Mouse (Mus musculus): ENCODE data around the gene Zfr2.
"Not testable (repeated sequence)": the region's sequence is repeated elsewhere in the genome, so short reads cannot be mapped to it uniquely, and the experiment has no call there.

Gene Zfr2

GRCm38 (mm10) chr10:81202978-81203720, 29.8 kb upstream of the Zfr2 start:
- in situ Hi-C loops (cut with MboI, MseI), result no loop called here

DNA sequence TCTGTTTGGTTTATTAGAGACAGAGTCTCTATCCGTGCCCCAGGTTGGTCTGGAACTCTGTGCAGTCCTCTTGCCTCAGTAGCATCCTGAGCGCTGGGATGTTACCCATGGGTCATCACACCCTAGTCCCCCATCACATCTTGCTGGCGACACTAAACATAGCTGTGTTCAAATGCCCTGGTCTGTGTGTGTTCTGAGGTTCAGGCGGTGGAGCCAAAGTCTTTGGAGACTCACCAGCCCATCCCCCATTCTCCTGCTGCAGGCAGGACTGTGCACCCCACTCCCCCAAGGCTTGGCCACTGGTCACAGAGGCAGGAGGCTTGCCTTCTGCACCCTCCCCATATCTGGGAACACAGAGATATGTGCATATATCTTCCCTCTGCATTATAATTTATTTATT, 28.8 kb upstream of the Zfr2 start:
- in situ Hi-C loops (cut with MboI, MseI), result no loop called here

DNA sequence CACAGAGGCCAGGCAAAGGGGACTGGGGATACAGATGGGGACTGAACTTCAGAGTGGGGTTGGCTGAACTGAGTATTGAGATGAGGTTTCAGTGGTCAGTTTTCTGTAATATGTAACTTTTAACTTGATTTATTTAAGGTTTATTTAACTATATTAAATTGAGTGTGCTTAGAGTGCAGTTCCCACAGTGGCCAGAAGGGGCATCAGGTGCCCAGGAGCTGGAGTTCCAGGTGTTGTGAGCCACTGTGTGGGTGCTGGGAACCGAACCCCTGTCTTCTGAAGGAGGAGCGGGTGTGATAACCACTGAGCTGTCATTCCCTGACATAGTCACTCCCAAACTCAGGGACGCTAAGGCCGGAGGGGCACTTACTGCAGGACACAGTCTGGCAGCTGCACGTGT, 22.8 kb upstream of the Zfr2 start:
- in situ Hi-C loops (cut with MboI, MseI), result no loop called here

DNA sequence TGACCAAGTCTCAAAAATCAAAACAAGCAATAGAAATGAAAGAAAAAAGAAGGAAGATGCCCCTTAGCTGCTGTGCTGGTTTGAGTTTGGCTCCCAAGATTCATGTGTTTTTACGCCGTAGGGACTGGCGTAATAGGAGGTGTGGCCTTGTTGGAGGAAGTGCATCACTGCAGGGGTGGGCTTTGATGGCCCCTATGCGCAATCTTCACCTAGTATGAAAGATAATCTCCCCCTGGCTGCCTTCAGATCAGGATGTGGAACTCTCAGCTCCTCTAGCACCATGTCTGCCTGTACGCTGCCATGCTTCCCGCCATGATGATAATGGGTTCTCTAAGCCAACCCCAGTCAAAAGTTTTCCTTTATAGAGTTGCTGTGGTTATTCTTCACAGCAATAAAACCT, 16.7 kb upstream of the Zfr2 start:
- in situ Hi-C loops (cut with MboI, MseI), result no loop called here

GRCm38 (mm10) chr10:81216810-81217209, 16.1 kb upstream of the Zfr2 start:
- in situ Hi-C loops (cut with MboI, MseI), result no loop called here

DNA sequence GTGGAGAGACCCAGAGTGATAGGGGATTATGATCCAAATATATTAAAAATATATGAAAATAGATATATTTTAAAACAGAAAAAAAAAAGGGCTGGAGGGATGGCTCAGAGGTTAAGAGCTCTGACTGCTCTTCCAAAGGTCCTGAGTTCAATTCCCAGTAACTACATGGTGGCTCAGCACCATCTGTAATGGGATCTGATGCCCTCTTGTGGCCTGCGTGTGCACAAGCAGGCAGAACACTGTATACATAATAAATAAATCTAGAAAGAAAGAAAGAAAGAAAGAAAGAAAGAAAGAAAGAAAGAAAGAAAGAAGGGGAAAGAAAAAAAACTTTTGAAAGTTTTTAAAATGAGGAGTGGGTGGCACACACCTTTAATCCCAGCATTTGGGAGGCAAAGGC, 15.7 kb upstream of the Zfr2 start:
- in situ Hi-C loops (cut with MboI, MseI), result not testable (repeated sequence)

DNA sequence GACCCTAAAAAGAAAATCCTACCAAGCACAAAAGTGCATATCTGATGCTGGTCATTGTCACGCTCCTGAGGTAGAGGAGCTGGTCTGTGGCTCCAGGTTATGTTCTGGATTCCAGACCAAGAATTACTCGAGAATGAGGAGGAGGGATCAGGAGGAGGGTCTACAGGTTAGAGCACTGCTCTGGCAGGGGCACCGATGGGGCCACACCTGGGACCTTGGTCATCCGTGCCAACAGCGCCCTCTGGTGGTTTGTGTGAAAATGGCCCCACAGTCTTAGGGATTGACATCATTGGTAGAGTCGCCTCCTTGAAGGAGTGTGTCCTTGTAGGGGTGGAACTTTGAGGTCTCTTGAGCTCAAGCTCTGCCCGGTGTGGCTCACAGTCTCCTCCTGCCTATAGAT, 15.0 kb upstream of the Zfr2 start:
- in situ Hi-C loops (cut with MboI, MseI), result no loop called here

GRCm38 (mm10) chr10:81221402-81222015, 11.4 kb upstream of the Zfr2 start:
- in situ Hi-C loops (cut with MboI, MseI), result no loop called here

GRCm38 (mm10) chr10:81223731-81224130, 9.2 kb upstream of the Zfr2 start:
- in situ Hi-C loops (cut with MboI, MseI), result not testable (repeated sequence)

- in situ Hi-C loops (cut with MboI, MseI), result no loop called here
These were observed 3.1 kb upstream of the Zfr2 start for GRCm38 (mm10) chr10:81229735-81230437.

GRCm38 (mm10) chr10:81230438-81231332, 2.3 kb upstream of the Zfr2 start, which contains the start of gene Atcay:
TSS of gene Atcay (minus strand) at chr10:81230833.
- in situ Hi-C loops (cut with MboI, MseI), result no loop called here

DNA sequence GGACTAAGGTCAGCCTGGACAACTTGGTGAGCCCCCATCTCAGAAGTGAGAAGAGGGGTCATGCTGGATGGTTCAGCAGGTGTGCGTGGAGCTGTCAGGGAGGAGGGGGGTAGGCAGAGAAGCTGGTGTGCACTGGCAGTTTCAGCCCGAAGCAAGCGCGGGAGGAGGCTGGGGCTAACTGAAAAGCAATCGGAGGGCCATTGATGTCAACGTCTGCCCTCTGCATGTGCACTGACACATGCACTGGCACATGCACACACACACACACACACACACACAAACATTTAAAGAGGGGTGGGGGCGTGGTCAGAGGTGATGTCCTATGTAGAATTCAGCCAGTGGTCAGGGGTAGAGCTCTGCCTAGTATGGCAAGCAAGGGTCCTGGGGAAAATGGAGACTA, 1.5 kb upstream of the Zfr2 start:
- in situ Hi-C loops (cut with MboI, MseI), result no loop called here

GRCm38 (mm10) chr10:81233226-81233585, 251 bp downstream of the Zfr2 start:
- in situ Hi-C loops (cut with MboI, MseI), result no loop called here

- in situ Hi-C loops (cut with MboI, MseI), result no loop called here
These were observed 1.3 kb downstream of the Zfr2 start for GRCm38 (mm10) chr10:81234206-81234605.

DNA sequence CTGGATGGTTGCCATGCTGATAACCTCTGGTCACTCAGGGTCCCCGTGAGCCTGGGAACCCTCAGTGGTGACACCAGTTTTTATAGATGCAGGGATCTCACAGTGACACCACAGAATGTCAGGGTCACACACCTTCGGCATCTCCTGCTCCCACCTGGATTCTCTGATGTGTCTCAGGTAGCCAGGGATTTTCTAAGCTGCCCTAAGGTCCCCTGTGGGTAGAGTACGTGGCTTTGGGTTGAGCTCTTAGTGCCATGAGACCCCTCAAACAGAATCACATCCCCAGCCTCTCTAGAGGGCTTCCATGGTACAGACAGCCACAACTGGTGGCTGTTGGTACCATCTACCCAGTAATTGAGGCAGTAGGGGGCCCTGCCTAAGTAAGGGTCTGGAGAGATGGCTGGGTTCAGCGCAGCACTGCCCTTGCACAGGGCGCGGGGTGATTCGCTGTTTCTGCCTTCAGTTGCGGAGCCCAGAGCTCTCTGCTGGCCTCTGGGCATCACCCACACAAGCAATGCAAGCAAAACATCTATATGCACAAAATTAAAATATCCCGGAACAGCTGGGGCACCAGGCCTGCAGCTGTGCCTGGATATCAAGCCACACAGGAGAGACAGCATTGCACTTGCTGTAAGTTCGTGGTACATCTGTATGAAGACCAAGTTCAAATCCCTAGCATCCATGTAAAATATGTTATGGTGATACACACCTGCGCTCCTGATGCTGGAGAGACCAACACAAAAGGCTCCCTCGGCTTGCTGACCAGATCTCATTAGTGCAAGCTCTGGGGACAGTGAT, 3.7 kb downstream of the Zfr2 start:
- in situ Hi-C loops (cut with MboI, MseI), result no loop called here

DNA sequence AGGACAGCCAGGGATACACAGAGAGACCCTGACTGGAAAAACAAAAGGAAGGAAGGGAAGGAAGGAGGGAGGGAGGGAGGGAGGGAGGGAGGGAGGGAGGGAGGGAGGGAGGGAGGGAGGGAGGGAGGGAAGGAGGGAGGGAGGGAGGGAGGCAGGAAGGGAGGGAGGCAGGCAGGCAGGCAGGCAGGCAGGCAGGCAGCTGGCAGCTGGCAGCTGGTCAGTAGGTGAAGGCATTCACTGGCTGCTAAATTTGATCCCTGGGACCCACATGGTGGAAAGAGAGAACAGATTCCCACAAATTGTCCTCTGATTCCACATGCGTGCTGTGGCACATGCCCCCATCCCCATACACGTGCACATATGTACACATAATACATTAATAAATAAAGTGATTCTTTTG, 5.7 kb downstream of the Zfr2 start:
- in situ Hi-C loops (cut with MboI, MseI), result no loop called here

DNA sequence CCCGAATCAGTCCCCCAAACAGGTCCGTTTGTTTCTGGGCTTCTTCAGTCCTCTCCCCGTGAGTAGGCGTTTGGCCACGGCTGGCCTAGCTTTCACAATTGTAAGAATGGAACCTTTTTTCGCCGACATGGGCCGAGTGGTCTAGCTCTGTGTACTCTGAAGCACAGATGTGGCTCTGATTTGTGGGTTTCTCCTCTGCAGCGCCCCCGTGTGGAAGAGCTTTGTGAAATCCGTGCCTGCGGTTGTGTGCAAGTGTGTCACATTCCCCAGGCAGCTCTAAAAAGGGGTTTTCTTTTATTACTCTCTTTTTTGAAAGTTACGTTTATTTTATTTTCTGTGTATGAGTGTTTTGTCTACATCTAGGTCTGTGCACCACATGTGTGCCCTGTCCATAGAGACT, 7.9 kb downstream of the Zfr2 start:
- in situ Hi-C loops (cut with MboI, MseI), result no loop called here

GRCm38 (mm10) chr10:81242021-81242420, 9.1 kb downstream of the Zfr2 start:
- in situ Hi-C loops (cut with MboI, MseI), result no loop called here

DNA sequence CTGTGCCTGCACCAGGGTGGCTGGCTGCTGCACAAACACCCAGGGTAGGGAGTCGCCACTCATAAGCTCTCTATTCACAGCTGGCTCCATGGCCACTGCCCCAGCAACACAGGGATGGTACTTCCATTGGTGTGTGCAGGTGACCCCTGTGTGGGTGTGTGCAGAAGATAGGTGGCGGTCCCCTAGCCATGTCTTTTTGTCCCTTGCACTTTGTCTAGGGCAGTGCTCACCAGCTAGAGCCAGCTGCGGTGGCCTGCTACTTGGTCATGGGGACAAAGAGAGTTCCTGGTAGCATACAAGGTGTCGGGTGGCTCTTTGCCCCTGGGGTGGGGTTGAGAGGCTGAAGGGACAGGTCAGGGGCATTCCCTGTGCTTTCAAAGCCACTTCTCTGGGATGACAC, 11.2 kb downstream of the Zfr2 start:
- in situ Hi-C loops (cut with MboI, MseI), result no loop called here

GRCm38 (mm10) chr10:81244595-81244994, 11.6 kb downstream of the Zfr2 start:
- in situ Hi-C loops (cut with MboI, MseI), result no loop called here

- in situ Hi-C loops (cut with MboI, MseI), result no loop called here
These were observed 12.2 kb downstream of the Zfr2 start for GRCm38 (mm10) chr10:81245166-81245565.

All from regulatory T cell (primary cell).